Mouse (Mus musculus) heart, postnatal 0 days (tissue): ENCODE measurements around the gene Rap2c.

ENCODE experiments used
- CTCF ChIP-seq: IDR thresholded peaks from 2 replicates; pipeline ENCODE4 v1.5.1; 2016; ENCODE audit warnings: antibody characterized with exemption, control low read depth, low read depth
- EP300 ChIP-seq: IDR thresholded peaks from 2 replicates; pipeline ENCODE4 v1.6.1; 2016; ENCODE audit warnings: antibody characterized with exemption, low read depth

GRCm38 (mm10) chrX:50978428-50978827 lies 39.4 kb downstream of the Rap2c start:
- no peak for TF ChIP-seq CTCF
- TF ChIP-seq EP300: no peak
